Mouse (Mus musculus) CD4-positive, CD25-positive, alpha-beta regulatory T cell, adult 9 weeks (primary cell): ENCODE measurements around the gene 4930590J08Rik. TPM values are rescaled to one million over a fixed set of nuclear protein-coding genes. Genes with fewer than 3 reads are reported as not detected.

Experiments
- polyA plus RNA-seq: library from polyadenylated mRNA; unstranded; fragments of 100-300 nt; shearing (Covaris generic); gene quantifications from one replicate; pipeline ENCODE4 v1.2.1, GENCODE M21; 2017

The 4930590J08Rik gene
- polyA plus RNA-seq = 0.62 TPM

DNA sequence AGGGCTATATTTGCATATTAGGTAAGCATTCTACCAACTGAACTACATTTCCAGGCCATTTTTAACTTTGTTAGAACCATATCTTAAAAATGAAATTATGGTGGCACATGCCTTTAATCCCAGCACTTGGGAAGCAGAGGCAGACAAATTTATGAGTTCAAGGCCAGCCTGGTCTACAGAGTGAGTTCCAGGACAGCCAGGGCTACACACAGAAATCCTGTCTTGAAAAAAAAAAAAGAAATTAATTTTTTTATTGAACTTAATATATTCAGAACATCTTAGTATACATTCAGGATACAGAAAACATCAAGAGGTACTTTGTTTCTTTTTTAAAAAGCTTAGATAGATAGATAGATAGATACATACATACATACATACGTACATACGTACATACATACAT is at the start of gene 4930590J08Rik:
Gene 4930590J08Rik, plus strand, starts transcription at position 301 of the 400 bp plus-strand sequence.

DNA sequence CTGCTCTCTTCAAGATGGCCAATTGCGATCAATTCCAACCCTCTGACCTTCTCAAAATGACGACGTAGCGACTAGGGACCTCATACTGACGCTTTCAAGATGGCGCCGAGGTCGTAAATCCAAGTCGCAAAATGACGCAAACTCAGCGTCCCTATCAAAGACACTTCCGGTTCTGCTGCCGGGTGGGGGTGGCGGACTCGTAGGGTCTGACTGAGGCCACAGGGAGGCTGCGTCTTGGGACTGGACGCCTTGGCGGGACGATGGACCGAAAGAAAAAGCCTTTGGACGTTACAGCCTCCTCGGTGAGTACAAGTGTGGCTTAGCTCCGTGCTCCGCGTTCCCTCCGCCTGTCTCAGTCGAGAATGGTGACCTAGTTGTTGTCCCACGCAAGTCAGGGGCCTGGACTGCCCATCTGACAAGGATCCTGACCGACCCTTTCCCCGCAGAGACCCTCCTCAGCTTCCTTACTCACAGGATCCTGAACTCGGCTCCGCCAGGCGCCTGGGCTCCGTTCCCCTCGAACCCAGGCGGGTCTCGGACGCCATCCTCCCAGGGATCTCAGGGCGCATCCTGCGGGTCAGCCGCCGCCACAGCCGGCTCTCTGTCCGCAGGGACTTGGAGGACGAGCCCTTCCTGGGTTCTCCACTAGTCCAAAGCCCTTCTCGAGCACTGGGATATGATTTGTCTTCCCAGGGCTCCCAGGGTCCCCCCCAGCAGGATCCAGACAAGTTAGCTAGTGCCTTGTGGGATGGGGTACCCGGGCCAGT is 24.5 kb upstream of the 4930590J08Rik start, which contains the start of gene Ccdc174:
Gene Ccdc174, plus strand, starts transcription at position 169 of the 767 bp plus-strand sequence.

DNA sequence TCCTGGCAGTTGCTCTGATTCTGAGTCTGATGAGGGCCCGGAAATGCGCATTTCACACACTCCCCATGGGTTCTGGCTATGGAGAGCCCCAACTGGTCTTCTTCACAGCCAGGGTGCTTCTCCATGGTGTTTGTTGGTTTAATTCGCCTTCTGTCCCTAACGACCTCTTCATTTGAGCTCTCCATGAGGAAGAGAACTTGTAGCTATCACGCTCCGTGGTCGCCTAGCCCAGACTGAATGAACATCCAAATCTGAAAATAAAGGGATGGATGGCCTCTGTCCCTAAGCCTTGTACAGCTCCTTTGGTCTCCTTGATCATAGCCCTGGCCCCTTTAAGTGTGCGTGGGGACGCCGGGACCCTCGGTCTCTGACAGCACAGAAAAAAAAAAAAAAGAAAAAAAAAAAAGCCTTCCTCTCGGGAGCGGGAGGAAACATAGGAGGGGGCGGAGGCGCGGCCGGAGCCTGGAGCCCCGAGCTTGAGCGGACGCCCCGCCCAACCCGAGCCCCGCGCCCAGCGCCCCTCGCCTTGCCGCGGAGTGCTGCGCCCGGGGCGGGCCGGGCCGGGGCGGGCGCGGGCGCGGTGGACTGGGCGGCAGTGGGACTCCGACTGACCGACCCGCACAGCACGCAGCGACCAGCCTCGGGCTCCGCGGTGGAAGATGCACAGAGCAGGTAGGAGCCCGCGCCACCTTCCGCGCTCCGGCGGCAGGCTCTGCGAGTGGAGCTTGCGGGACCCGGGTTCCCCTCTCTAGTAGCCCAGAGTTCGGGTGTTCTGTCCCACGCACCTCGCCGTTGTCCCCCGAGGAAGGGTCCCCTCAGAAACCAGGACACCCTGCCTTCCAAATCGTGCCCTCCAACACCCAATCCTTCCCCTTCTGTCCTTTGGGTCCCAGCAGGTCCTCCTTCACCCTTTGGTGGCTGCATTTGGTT is 76.0 kb downstream of the 4930590J08Rik start, which contains the start of gene Fgd5:
Gene Fgd5, plus strand, starts transcription at position 508 of the 930 bp plus-strand sequence.

Other genes starting within 250 kb of the 4930590J08Rik start
- 24.6 TPM for gene Slc6a6, start 218.8 kb upstream of the 4930590J08Rik start, polyA plus RNA-seq
- 0.10 TPM for gene Grip2, start 75.6 kb upstream of the 4930590J08Rik start, polyA plus RNA-seq
- 41.2 TPM for gene Ccdc174, start 24.8 kb upstream of the 4930590J08Rik start, polyA plus RNA-seq
- not detected for gene Fgd5, start 76.1 kb downstream of the 4930590J08Rik start, polyA plus RNA-seq
- 41.8 TPM for gene Nr2c2, start 188.6 kb downstream of the 4930590J08Rik start, polyA plus RNA-seq